ENCODE assay signal across 8 mouse cellular contexts in the genomic region with DNA sequence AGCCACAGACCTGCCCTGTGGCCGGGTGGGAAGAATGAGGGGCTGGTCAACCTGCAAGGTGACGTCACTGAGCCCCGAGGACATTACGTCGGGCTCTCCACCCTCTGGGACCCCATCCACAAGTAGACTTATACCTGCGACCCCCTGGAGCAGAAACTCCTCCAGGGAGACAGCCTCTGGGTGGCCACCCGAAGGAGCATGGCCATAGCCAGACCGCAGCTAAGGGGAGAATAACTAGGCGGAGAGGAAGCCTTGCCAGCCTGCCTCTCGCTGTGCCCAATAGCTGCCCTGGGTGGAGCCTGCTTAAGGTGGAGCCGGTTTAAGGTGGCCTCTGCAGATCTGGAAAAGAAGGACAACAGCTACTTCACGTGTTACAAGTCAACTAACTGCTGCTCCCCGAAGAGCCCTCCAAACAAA. TPM values are rescaled to one million over a fixed set of nuclear protein-coding genes. Genes with fewer than 3 reads are reported as not detected.
A peak's percentile ranks its signal among the peaks of the same experiment; 100 is the strongest.
DNase-seq lines count a peak whose midpoint lies in the region; ATAC-seq and TF ChIP-seq lines count a peak whose summit lies in the region.

A gene (minus strand): TSS at position 270 of the 417 bp plus-strand sequence.

- H3K4me1 ChIP-seq in spleen, adult 2 months (ENCODE audit: control insufficient read depth, insufficient read depth, insufficient read length) = no peaks in the 10 kb centered on the region
- H3K4me1 ChIP-seq in hindbrain, embryonic 16.5 days (ENCODE audit: control insufficient read depth, insufficient read depth, low read depth, low read length) = peaks cover 6% of the 10 kb centered on the region
- H3K4me1 ChIP-seq in limb, embryonic 15.5 days = peaks cover 22% of the 10 kb centered on the region

- H3K27ac ChIP-seq in spleen, adult 2 months (ENCODE audit: insufficient read depth, low read length) = no peak within 1 kb of the TSS
- no peak within 1 kb of the TSS for H3K27ac ChIP-seq in hindbrain, embryonic 16.5 days (ENCODE audit: low read depth, low read length)
- H3K27ac ChIP-seq in limb, embryonic 15.5 days = no peak within 1 kb of the TSS

- WGBS in spleen, adult 2 months = 24% methylated on average over 13 of the region's 13 CpGs
- 29% methylated on average over 13 of the region's 13 CpGs for WGBS in hindbrain, embryonic 16.5 days
- WGBS in limb, embryonic 15.5 days = 20% methylated on average over 13 of the region's 13 CpGs

- TF ChIP-seq POLR2A in spleen, adult 2 months (IDR thresholded peaks at IDR 0.05; ENCODE audit: low read depth, low read length) = no peak

- TF ChIP-seq CTCF in spleen, adult 2 months (IDR thresholded peaks at IDR 0.05; ENCODE audit: extremely low read depth, insufficient read depth, insufficient read length, insufficient replicate concordance) = no peak

- H3K27me3 ChIP-seq in spleen, adult 2 months (ENCODE audit: control insufficient read depth, insufficient read depth, low read length) = no peaks in the 10 kb centered on the region
- H3K27me3 ChIP-seq in hindbrain, embryonic 16.5 days (replicated peaks; ENCODE audit: control insufficient read depth, insufficient read depth, low read length) = no peaks in the 10 kb centered on the region
- H3K27me3 ChIP-seq in limb, embryonic 15.5 days = no peaks in the 10 kb centered on the region

- no peak for DNase-seq in spleen, adult 2 months (ENCODE audit: low read depth in 1 of 2, low spot score in 2 of 2)
- no peak for DNase-seq in spleen, postnatal 14 days (ENCODE audit: low spot score in 2 of 2)
- DNase-seq in cerebellum, adult 9-11 months = peak; percentile 82
- peak; percentile 61 for DNase-seq in gastrocnemius, postnatal 10 days
- peak; percentile 42 for DNase-seq in naive thymus-derived CD4-positive, alpha-beta T cell, adult 2 months (ENCODE audit: low read depth)
- DNase-seq in embryo, embryonic 11 days = no peak

- H3K4me2 ChIP-seq in hindbrain, embryonic 16.5 days (ENCODE audit: low read length) = peak within 1 kb of the TSS; percentile 57
- peak within 1 kb of the TSS; percentile 53 for H3K4me2 ChIP-seq in limb, embryonic 15.5 days

- H3K4me3 ChIP-seq in spleen, adult 2 months (ENCODE audit: extremely low read depth, insufficient read depth, insufficient read length) = peak within 1 kb of the TSS; percentile 44; the same call in 1 of the 2 replicates
- H3K4me3 ChIP-seq in hindbrain, embryonic 16.5 days (ENCODE audit: low read length) = peak within 1 kb of the TSS; percentile 38
- peak within 1 kb of the TSS; percentile 42 for H3K4me3 ChIP-seq in limb, embryonic 15.5 days

- H3K9me3 ChIP-seq in hindbrain, embryonic 16.5 days (ENCODE audit: control insufficient read depth, low read length) = no peaks in the 10 kb centered on the region
- no peaks in the 10 kb centered on the region for H3K9me3 ChIP-seq in limb, embryonic 15.5 days

- H3K36me3 ChIP-seq in spleen, adult 2 months (ENCODE audit: control insufficient read depth, insufficient read depth, low read length) = no peaks in the 10 kb centered on the region
- no peaks in the 10 kb centered on the region for H3K36me3 ChIP-seq in hindbrain, embryonic 16.5 days (ENCODE audit: control insufficient read depth, insufficient read depth, low read length)
- no peaks in the 10 kb centered on the region; the same call in 1 of the 2 replicates for H3K36me3 ChIP-seq in limb, embryonic 15.5 days

- peak; percentile 72 for ATAC-seq in hindbrain, embryonic 16.5 days
- 0 out of 2 replicates have a peak, but pooled peaks have one; percentile 57 for ATAC-seq in limb, embryonic 15.5 days (ENCODE audit: insufficient number of reproducible peaks, low FRiP score, low TSS enrichment, low read depth)

- peak within 1 kb of the TSS; percentile 68 for H3K9ac ChIP-seq in hindbrain, embryonic 16.5 days (ENCODE audit: low read depth, low read length)
- peak within 1 kb of the TSS; percentile 23; the same call in 1 of the 2 replicates for H3K9ac ChIP-seq in limb, embryonic 15.5 days

RNA-seq across cellular contexts. Expression of the gene that starts here (rescaled TPM):
- 1.2 and 1.8 TPM in 2 replicates for polyA plus RNA-seq in spleen, adult 2 months (2012; rRNA removed)
- total RNA-seq in gastrocnemius, postnatal 10 days (2021) = 1 to 10 TPM; 7.9 to 8.2 TPM
- polyA plus RNA-seq in hindbrain, embryonic 16.5 days (2015; fragmentation: Nextera tagmentation; extraction: Ambion mirVana) = 1.3 and 1.5 TPM in 2 replicates
- 1.0 and 1.1 TPM in 2 replicates for polyA plus RNA-seq in limb, embryonic 15.5 days (2015; fragmentation: Nextera tagmentation; extraction: Ambion mirVana)

Comparison
In these comparisons a context has a peak if more than half of its experiments do, and no peak if none do; other contexts are left out.
1. DNase-seq: peak in cerebellum, adult 9-11 months (single experiment), gastrocnemius, postnatal 10 days (single experiment) and naive thymus-derived CD4-positive, alpha-beta T cell, adult 2 months (single experiment); none in spleen, adult 2 months (0 of 2), spleen, postnatal 14 days (0 of 2) and embryo, embryonic 11 days (single experiment).
2. Peak in every context shown above with its lines, with median percentiles within 50 percentile points of each other: H3K4me3 ChIP-seq.